Mouse (Mus musculus) adrenal gland, adult (tissue): ENCODE data around the gene Rpn1.

Experiments used
- DNase-seq, 2 experiments: peaks; one replicate each; pipeline ENCODE4 v3.0.0; 2022 to 2023; ENCODE audit warnings: low spot score in 1 of 2; ENCODE audit not compliant: inconsistent age in 2 of 2

Rpn1 gene

DNA sequence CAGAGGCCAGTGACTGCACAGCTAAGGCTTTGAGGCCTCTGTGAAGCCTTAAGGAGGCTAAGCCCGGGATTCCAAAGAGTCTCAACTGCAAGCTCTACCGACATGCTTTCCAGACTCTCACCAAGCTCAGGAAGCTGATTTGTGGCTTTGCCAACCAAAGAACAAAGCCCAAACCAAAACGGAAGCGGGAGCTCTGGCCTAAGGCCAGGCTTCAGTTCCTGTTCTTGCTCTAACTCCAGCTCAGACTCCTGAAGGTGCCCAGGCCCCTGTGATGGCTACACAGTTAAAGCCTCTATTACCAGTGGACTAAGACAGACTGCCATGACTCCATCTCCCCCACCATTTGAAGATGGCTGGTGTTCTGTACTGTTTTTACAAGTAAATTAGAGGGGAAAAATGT, 19.2 kb upstream of the Rpn1 start:
- peak; percentile 55 to 78 for DNase-seq

- no peak for DNase-seq
Measured at GRCm38 (mm10) chr6:88065968-88066367, 18.3 kb upstream of the Rpn1 start.

DNA sequence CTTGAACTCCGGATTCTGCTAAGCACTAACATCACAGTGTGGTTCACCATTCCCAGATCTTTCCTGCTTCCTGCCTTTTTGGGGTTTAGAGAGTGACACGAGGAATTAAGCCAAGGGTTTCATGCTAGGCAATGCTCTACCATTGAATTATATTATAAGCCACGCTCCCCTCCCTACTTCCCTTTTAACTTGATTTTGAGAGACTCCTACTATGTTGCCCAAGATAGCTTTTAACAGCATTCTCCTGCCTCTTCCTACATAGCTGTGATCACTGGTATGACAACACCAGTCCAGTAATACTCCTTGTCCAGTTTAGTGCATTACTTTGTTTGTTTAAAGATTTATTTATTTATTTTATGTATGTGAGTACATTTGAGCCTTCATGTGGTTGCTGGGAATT, 16.6 kb upstream of the Rpn1 start:
- DNase-seq: no peak

- DNase-seq: no peak
Measured at GRCm38 (mm10) chr6:88068739-88069138, 15.5 kb upstream of the Rpn1 start.

- DNase-seq: no peak
Measured at GRCm38 (mm10) chr6:88070468-88070867, 13.8 kb upstream of the Rpn1 start.

DNA sequence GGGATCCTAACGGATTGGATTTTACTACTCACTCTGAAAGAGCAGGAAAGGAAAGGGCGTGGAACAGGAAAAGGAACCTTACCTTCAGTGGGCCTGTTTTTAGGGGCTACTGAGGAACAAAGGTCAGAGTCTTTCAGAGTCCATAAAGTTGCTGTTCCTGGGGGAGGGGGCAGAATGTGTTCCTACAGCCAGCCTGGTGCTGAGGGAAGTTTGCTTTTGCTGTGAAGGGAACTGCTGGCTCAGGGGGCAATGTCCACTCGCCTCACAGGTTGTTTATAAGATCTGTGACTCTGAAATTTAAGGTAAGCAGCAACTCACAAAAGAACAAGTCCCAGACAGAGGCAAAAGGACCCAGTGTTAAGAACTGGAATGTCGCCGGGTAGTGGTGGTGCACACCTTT, 13.1 kb upstream of the Rpn1 start:
- no peak for DNase-seq

DNA sequence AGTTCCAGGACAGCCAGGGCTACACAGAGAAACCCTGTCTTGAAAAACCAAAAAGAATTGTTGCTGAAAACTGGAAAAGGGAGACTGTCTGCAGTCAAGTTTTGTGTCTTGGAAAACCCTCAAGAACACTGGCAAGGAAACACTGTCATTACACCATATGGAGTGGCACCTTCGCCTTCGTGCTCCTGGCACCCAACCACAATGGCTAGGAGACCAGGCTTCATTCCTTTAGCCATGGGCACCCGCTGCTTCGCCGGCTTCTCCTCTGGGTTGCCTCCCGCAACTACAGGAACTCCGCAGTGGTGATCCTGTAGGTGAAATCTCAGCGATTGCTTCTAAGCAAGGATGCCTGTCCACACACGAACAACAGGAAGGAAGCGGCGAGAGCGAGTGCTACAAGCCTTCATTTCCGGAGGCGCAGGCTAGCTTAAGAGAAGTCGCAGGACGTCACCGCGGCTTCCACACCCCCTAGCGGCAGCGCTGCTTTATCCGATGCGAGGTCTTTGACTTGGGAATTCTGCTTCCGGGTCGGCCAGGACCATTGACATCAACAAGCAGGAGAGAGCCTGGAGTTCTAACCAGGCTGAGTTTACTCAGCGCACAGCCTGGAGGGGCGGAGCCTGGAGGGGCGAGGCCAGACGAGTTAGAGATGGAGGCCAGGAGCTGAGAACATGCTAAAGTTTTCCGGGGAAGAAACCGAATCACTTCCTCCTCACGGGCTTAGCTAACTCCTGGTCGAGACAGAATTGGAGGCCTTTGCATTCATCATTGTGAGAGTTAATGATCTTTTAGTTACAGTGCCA, 9.3 kb upstream of the Rpn1 start:
- peak; percentile 96 to 99 for DNase-seq

GRCm38 (mm10) chr6:88075960-88076517, 8.2 kb upstream of the Rpn1 start:
- no peak for DNase-seq

DNA sequence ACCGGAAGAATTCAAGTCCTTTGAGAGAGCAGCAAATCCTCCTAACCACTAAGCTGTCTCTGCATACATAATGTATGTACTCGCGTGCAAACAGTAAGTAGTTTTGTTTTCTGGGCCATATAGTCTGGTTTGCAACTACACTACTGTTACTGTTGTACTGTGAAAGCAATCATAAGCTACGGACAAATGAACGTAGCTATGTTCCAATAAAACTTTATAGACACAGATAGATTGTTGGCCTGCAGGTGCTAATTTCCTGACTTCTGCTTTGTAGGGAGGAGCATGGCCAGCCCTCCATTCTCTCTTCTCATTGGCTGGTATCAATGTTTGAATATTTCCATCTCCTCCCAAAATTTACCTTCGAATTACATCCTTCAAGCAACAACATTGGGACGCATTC, 1.2 kb upstream of the Rpn1 start:
- no peak for DNase-seq

DNA sequence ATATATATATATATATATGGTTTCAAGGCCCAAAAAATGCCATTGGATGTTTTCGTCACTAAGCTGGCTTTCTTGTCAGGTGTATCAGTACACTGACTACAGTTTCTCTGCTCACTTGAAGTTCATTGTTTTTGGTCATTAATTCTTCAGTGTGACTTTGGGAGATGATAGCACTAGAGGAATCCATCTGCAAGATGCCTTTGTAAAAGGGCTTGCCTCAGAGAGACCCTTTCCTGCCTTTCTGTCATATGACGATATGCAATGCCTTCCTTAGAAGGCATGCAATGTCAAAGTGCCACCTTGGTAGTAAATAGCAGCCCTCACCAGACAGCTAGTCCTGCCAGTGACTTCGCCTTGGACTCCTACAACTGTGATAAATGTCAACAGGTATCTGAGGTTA, 610 bp upstream of the Rpn1 start:
- no peak for DNase-seq

GRCm38 (mm10) chr6:88088971-88089370, 4.7 kb downstream of the Rpn1 start:
- no peak for DNase-seq

GRCm38 (mm10) chr6:88095377-88095776, 11.1 kb downstream of the Rpn1 start:
- peak in 1 of 2 experiments; percentile 42 for DNase-seq

DNA sequence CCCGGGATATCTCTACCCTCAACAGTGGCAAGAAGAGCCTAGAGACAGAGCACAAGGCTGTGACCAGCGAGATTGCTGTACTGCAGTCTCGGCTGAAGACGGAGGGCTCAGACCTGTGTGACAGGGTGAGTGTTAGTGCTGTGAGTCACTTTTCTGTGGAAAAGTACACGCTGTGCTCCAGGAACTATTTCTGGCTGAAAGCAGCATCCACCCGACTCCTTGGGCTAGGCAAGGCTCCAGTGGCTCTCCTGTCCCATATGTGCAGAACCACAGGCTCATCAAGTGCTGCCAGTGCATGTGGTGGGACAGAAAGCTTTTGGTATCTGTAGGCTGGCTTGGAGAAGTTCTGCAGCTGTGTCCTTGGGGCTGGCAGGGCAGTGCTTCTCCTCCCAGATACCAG, 17.8 kb downstream of the Rpn1 start:
- DNase-seq: peak in 1 of 2 experiments; percentile 81

DNA sequence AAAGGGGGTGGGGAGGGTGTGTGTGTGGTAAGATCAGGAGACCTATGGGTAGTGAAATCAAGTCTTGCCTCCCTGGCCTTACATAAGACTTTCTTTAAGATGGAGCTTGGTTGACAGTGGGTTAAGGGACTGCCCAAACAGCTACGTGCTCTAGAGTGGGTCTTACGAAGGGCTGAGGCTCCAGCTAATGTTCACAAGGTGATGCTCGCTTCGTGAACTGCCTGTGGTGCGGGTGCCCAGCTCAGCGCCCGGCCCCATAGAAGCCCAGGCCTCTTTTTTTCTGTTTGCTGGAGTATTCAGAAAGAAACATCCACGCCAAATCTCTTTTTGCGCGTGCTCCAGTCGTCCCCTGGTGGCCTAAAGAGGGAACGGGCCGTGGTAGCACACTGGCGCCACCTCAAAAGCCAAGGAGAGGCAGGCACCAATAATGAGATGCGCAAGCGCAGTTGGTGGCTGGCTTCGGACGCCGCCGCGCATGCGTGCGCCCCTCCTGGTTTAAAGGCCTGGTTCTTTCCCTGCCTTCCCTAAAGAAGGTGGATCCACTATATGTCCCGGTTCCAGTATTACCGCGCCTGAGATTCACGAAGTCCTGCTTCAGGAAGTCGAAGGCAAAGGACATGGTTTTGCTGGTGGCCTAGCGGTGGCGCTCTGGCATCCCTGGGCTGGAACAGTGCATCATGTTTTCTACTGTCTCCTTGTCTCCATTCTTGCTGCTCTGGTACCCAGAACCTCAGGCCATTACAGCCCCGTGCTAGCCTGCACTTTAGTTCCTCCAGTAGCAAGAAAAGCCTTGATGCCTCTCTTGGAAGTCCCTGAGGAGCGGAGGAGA, 21.7 kb downstream of the Rpn1 start:
- DNase-seq: peak; percentile 94 to 97

GRCm38 (mm10) chr6:88106612-88107123, 22.4 kb downstream of the Rpn1 start:
- DNase-seq: no peak

DNA sequence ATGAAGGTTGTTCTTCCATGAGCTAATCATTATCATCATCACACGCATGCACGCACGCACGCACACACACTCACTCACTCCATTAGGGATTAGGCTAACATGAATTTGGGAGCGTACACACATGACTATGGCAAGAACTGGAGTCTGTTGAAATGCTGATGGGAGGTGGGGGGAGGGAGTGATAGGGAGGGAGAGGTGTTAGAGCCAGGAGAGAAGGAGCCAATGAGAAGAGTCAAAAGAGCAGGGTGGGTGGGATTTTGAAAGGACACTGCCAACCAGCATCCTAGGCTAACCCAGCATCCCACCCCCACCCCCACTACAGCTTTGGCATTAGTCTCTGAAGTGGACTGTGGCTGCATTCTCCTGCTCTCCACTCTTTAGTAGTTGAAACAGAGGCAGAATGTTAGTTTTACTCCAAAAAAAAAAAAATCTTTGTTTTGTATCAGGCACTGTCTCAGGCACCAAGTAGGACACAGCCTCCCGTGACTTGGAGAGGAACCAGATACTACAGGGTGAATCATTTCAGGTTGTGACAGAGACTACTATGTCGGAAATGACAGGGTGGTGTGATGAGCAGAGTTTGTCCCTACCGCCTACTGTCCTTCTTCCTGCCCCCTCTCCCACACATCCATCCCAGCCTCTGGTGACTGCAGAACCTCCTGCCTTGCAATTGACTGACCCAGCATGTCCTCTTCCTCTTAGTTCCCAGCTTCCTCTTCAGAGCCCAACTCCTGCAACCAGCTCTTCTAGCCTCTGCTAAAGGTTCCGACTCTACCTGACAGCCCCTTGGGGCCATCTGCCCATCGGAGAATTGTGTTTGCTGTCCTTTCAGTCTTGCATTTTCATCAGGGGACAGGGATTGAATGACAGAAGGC, 23.6 kb downstream of the Rpn1 start:
- DNase-seq: no peak

- DNase-seq: peak; percentile 56 to 87
Measured at GRCm38 (mm10) chr6:88113139-88113538, 28.9 kb downstream of the Rpn1 start.

DNA sequence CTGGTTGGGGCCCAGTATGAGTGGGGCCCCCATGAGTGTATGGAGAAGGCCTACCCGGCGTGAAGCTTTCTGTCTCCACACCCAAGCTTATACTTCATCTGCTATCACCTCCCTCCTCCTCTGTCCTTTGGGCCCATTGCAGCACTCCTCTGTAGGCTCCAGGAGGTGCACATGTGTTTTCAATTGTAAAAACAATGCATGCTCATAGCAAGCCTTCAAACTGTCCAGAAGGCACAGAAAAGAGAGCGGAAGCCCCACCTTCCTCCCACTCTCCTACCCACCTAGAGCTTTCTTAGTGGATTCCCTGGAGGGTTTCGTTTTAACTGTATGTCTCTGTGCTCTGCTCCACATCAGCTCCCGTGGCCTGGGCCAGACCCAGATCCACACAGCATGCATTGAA, 30.1 kb downstream of the Rpn1 start:
- no peak for DNase-seq

- DNase-seq: peak; percentile 26 to 52
Measured at GRCm38 (mm10) chr6:88116347-88117183, 32.3 kb downstream of the Rpn1 start.

DNA sequence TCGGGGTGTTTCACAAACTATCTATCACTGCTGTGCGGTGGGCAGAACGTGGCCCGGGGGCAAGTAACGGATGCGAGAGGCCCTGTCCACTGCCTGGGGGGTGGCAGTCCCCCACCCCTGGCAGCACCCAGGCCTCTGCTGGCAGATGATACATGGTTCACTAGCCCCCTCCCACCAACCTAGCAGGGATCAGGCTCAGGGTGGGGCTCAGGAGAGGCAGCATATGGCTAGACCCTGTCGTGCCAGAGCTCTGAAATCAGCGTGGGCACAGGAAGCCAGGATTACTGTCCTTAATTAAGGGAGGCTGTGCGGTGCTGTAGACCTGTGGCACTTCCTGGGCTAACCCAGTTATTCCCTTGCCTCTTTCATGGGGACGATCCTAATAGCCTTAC, 32.9 kb downstream of the Rpn1 start:
- DNase-seq: no peak
